Mouse (Mus musculus) heart, postnatal 36 days (tissue): ENCODE results near the gene Slc51a. TPM values are rescaled to one million over a fixed set of nuclear protein-coding genes. Genes with fewer than 3 reads are reported as not detected.

Experiments used
- DNase-seq, 2 experiments: peaks; one replicate each; pipeline ENCODE4 v3.0.0; 2021 to 2022
- intact Hi-C: fragments of 180-260 bp; cut with DNase I; formaldehyde crosslinking; loops from one replicate; pipeline ENCODE4 v1.15.1; 2025
- total RNA-seq, 2 experiments: library from RNA; stranded (reverse); gene quantifications; 2 replicates each; pipeline ENCODE4 v1.2.3; 2021

Gene Slc51a
- total RNA-seq, 2 experiments from 2014 or later = 0.38 to 0.44 TPM

GRCm38 (mm10) chr16:32436657-32437056 is 51.0 kb downstream of the Slc51a start:
- no peak for DNase-seq
- intact Hi-C loops = no loop called here

GRCm38 (mm10) chr16:32434691-32435090 is 53.0 kb downstream of the Slc51a start:
- intact Hi-C loops = loop anchor here (5.0 kb wide), 2 partner anchors 102 to 178 kb away; partner anchors contain the start of gene Ubxn7
- no peak for DNase-seq

- peak; percentile 30 to 43 for DNase-seq
- intact Hi-C loops = loop anchor here (5.0 kb wide), 2 partner anchors 102 to 178 kb away; partner anchors contain the start of gene Ubxn7
These were observed 53.6 kb downstream of the Slc51a start for GRCm38 (mm10) chr16:32434066-32434465.

- intact Hi-C loops = loop anchor here (5.0 kb wide), 2 partner anchors 101 to 179 kb away; partner anchors contain the start of gene Ubxn7
- no peak for DNase-seq
These were observed 54.5 kb downstream of the Slc51a start for GRCm38 (mm10) chr16:32433138-32433537.

GRCm38 (mm10) chr16:32431926-32432325 is 55.8 kb downstream of the Slc51a start:
- intact Hi-C loops = loop anchor here (5.0 kb wide), 2 partner anchors 100 to 180 kb away; partner anchors contain the start of gene Ubxn7
- no peak for DNase-seq

GRCm38 (mm10) chr16:32431047-32431591 is 56.6 kb downstream of the Slc51a start:
- no peak for DNase-seq
- intact Hi-C loops = loop anchor here (5.0 kb wide), 2 partner anchors 99 to 181 kb away; partner anchors contain the start of gene Ubxn7

- intact Hi-C loops = loop anchor here (5.0 kb wide), 2 partner anchors 98 to 182 kb away; partner anchors contain the start of gene Ubxn7
- peak; percentile 84 to 92 for DNase-seq
These were observed 57.1 kb downstream of the Slc51a start, which contains the start of gene Pcyt1a for GRCm38 (mm10) chr16:32430474-32431046. TSS of gene Pcyt1a (plus strand) at chr16:32430921.

GRCm38 (mm10) chr16:32427506-32427905 is 60.2 kb downstream of the Slc51a start:
- intact Hi-C loops = loop anchor here (5.0 kb wide), 1 partner anchor 180 kb away; the partner anchor contains the start of genes Fbxo45 and Wdr53
- no peak for DNase-seq

Other genes with a start within 250 kb of the Slc51a start
- gene Fbxo45, start 240.7 kb downstream of the Slc51a start, total RNA-seq = 10 to 100 TPM; 11.5 to 14.0 TPM
- 1 to 10 TPM; 6.8 to 8.0 TPM for gene Wdr53, start 240.7 kb downstream of the Slc51a start, total RNA-seq
- gene Smco1, start 216.4 kb downstream of the Slc51a start, total RNA-seq = 10 to 100 TPM; 28.1 to 28.7 TPM
- 10 to 100 TPM; 13.7 TPM for gene Rnf168, start 210.4 kb downstream of the Slc51a start, total RNA-seq
- gene Ubxn7, start 155.6 kb downstream of the Slc51a start, total RNA-seq = 10 to 100 TPM; 30.0 to 32.6 TPM
- gene Tm4sf19, start 87.4 kb downstream of the Slc51a start, total RNA-seq = not detected
- 1 to 10 TPM; 6.3 to 8.3 TPM for gene Tctex1d2, start 68.2 kb downstream of the Slc51a start, total RNA-seq
- gene Pcyt1a, start 57.0 kb downstream of the Slc51a start, total RNA-seq = 100 to 1,000 TPM; 127 to 141 TPM
- not detected for gene Zdhhc19, start 8.4 kb upstream of the Slc51a start, total RNA-seq
- 100 to 1,000 TPM in 1 of 2 experiments, 10 to 100 TPM in 1; 55.9 to 114 TPM for gene Tfrc, start 121.0 kb upstream of the Slc51a start, total RNA-seq
- gene Tnk2, start 156.0 kb upstream of the Slc51a start, total RNA-seq = 10 to 100 TPM; 18.0 to 19.8 TPM
- under 1 TPM; 0.06 to 0.57 TPM for gene Muc4, start 248.0 kb upstream of the Slc51a start, total RNA-seq